Mouse (Mus musculus) intestine, embryonic 15.5 days (tissue): ENCODE data around the gene Bcl6. TPM values are rescaled to one million over a fixed set of nuclear protein-coding genes. Genes with fewer than 3 reads are reported as not detected.
A peak's percentile ranks its signal among the peaks of the same experiment; 100 is the strongest.

Experiments
- ATAC-seq: fragments of 200-750 bp; cut with Nextera tagmentation; 2 replicates; pipeline ENCODE4 v1.8.0; 2017; ENCODE audit warnings: moderate TSS enrichment, moderate library complexity
- H3K27ac ChIP-seq: fragments of 300-500 bp; sonication (generic); 2 replicates; pipeline ENCODE4 v1.5.1; 2015; ENCODE audit warnings: mild to moderate bottlenecking, inconsistent platforms
- H3K27me3 ChIP-seq: fragments of 300-500 bp; sonication (generic); replicated peaks from 2 replicates; pipeline ENCODE4 v1.6.1; 2015; ENCODE audit warnings: inconsistent platforms
- H3K36me3 ChIP-seq: fragments of 300-500 bp; sonication (generic); 2 replicates; pipeline ENCODE4 v1.6.1; 2015; ENCODE audit warnings: inconsistent platforms
- H3K4me1 ChIP-seq: fragments of 300-500 bp; sonication (generic); replicated peaks from 2 replicates; pipeline ENCODE4 v1.6.1; 2015; ENCODE audit warnings: inconsistent platforms
- H3K4me2 ChIP-seq: fragments of 300-500 bp; sonication (generic); replicated peaks from 2 replicates; pipeline ENCODE4 v1.6.1; 2015; ENCODE audit warnings: mild to moderate bottlenecking, inconsistent platforms
- H3K4me3 ChIP-seq: fragments of 300-500 bp; sonication (generic); replicated peaks from 2 replicates; pipeline ENCODE4 v1.5.1; 2015; ENCODE audit warnings: inconsistent platforms
- H3K9ac ChIP-seq: fragments of 300-500 bp; sonication (generic); 2 replicates; pipeline ENCODE4 v1.6.1; 2015; ENCODE audit warnings: inconsistent platforms
- H3K9me3 ChIP-seq: fragments of 300-500 bp; sonication (generic); 2 replicates; pipeline ENCODE4 v1.6.1; 2016; ENCODE audit warnings: inconsistent platforms
- WGBS: fragments of 180-500 bp; shearing (Covaris S2); methylation state at CpG from one replicate; pipeline ENCODE4 v1.1.7; 2015; 5-methylcytosine and 5-hydroxymethylcytosine counted together
- polyA plus RNA-seq: library from polyadenylated mRNA; unstranded; fragments of >200 nt; fragmentation: Nextera tagmentation; extraction: Ambion mirVana; gene quantifications from 2 replicates; pipeline ENCODE4 v1.2.1, GENCODE M21; 2015

The Bcl6 gene
- polyA plus RNA-seq = 0.90 and 0.91 TPM in 2 replicates

DNA sequence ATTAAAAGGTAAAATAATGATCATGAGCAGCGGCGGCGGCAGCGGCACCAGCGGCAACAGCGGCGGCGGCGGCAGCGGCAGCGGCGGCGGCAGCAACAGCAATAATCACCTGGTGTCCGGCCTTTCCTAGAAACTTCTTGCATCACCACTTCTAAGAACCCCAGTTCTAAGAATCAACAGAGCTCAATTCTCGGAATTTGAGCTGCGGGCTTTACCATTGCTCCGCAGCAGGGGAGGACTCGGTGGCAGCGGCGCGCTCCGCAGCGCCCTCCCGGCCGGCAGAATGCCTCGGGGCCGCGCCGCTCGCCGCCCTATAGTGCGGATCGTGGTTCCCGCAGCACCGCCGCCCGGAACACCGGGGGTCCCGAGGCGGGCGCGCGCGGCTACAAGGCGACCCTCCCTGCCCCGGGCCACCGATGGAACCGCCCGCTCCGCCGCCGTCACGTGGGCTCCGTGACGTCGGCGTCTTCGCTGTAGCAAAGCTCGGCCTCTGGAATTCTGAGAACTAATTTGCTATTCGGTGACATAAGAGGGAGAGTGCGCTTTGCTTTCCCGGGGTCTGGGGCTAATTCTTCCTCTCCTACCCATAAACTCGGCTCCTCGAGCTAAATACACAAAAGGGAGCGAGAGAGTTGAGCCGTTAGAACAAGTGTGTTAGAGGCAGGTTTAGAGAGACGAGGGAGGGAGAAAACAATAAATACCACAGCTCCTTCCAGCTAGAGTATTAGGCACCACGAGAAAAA is at the start of gene Bcl6, which contains the start of gene Gm37419:
Gene Bcl6 (minus strand): TSS at position 387 of the 743 bp plus-strand sequence.
Gene Gm37419 (plus strand): TSS at position 17 of the 743 bp plus-strand sequence.
- Histone ChIP-seq H3K27ac (peak within 1 kb of the TSS; percentile 94), H3K27me3 (no peaks in the 10 kb centered on the region), H3K36me3 (no peaks in the 10 kb centered on the region), H3K4me1 (peaks cover 8% of the 10 kb centered on the region), H3K4me2 (peak within 1 kb of the TSS; percentile 90), H3K4me3 (peak within 1 kb of the TSS; percentile 77), H3K9ac (peak within 1 kb of the TSS; percentile 88), H3K9me3 (no peaks in the 10 kb centered on the region)
- WGBS = under 1% methylated on average over 68 of the region's 68 CpGs
- ATAC-seq = peak; percentile 84

DNA sequence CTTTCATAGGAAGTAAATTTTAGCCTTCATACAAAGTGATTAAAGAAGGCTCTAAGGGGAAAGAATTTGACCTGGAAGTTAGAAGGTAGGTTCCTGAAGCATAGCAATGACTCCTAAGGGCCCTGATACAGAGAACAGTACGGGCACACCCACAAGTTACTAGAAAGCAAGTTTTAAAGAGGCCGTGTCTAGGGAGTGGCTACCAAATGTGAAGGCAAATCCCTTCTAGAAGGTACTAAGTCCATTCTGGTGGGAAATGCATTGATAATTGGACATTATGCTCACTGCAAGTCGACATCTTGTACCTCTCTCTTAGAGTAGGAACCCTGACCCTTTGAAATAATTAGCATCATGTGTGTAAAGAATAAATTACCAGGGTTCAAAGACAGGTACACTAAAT is 47.7 kb upstream of the Bcl6 start:
- peak; percentile 74 for ATAC-seq
- H3K36me3 ChIP-seq = no peaks in the 10 kb centered on the region

DNA sequence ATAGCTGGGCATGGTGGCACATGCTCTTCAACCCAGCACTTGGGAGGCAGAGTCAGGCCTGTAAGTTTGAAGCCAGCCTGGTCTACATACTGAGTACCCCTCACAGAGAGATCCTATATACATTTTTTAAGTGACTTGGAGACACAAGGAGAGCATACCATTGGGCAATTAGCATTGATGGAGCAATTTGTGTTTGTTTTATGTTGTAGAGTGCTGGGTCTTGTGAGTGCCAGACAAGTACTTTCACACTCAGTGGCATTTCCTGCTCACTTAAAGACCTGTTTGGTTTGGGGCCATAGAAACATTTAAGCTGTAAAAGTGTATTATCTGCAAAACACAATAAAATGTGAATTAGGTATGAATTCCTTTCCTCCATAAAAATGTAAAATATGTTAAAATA is 47.1 kb upstream of the Bcl6 start:
- no peaks in the 10 kb centered on the region for H3K4me1 ChIP-seq
- no peaks in the 10 kb centered on the region for H3K9me3 ChIP-seq
- no peak; the same call in 1 of the 2 replicates for ATAC-seq
- no peak overlapping the region for H3K4me3 ChIP-seq
- no peak overlapping the region for H3K27ac ChIP-seq
- H3K36me3 ChIP-seq = no peaks in the 10 kb centered on the region
- H3K4me2 ChIP-seq = no peak overlapping the region
- no peaks in the 10 kb centered on the region for H3K27me3 ChIP-seq
- H3K9ac ChIP-seq = no peak overlapping the region

More for the DNA sequence above, 47.7 kb upstream of the Bcl6 start:
- Histone ChIP-seq H3K27ac (no peak overlapping the region), H3K4me2 (no peak overlapping the region), H3K4me3 (no peak overlapping the region), H3K9ac (no peak overlapping the region), H3K4me1 (no peaks in the 10 kb centered on the region), H3K9me3 (no peaks in the 10 kb centered on the region), H3K27me3 (no peaks in the 10 kb centered on the region)
- WGBS = 68% methylated on average over 3 of the region's 3 CpGs

DNA sequence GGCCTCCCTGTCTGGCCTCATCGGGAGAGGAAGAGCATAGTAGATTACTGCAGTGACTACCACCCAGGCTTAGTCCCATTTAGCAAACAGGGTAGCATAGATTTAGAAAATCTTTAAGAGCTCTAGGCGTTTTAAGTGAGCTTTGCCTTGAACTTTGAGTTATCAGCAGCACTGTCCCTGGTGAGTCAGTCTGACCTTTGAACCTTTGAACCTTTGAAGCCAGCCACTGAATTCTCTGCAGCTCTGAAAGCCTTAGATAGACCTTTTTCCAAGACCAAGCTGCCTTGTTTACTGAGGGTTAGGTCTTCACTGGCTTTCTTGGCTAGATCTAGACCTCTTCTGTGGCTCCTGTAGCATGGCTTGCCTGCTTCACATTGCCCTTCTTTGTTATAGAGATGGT is 45.8 kb upstream of the Bcl6 start:
- WGBS = 38% methylated on average over 2 of the region's 2 CpGs
- Histone ChIP-seq H3K27me3 (no peaks in the 10 kb centered on the region), H3K4me3 (no peak overlapping the region), H3K36me3 (no peaks in the 10 kb centered on the region), H3K4me1 (no peaks in the 10 kb centered on the region), H3K4me2 (no peak overlapping the region), H3K27ac (no peak overlapping the region), H3K9me3 (no peaks in the 10 kb centered on the region), H3K9ac (no peak overlapping the region)
- ATAC-seq = peak; percentile 66

DNA sequence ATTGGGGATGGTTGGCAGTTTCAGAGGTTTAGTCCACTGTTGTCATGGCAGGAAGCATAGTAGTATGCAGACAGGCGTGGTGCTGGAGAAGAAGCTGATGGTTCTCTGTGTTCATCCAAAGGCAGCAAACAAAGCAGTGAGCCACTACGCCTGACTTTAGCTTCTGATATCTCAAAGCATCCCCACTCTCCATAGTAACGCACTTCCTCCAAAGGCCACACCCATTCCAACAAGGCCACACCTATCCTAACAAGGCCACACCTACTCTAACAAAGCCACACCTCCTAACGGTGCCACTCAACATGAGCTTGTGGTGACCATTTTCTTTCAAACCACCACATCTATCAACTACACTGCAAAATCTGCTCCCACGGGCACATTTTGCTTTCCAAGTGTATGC is 44.6 kb upstream of the Bcl6 start:
- no peak overlapping the region for H3K9ac ChIP-seq
- 89% methylated on average over 5 of the region's 5 CpGs for WGBS
- H3K4me2 ChIP-seq = no peak overlapping the region
- no peaks in the 10 kb centered on the region for H3K9me3 ChIP-seq
- H3K27ac ChIP-seq = no peak overlapping the region
- no peak overlapping the region for H3K4me3 ChIP-seq
- no peaks in the 10 kb centered on the region for H3K27me3 ChIP-seq
- H3K4me1 ChIP-seq = no peaks in the 10 kb centered on the region
- peak; percentile 34; the same call in 1 of the 2 replicates for ATAC-seq
- H3K36me3 ChIP-seq = no peaks in the 10 kb centered on the region

DNA sequence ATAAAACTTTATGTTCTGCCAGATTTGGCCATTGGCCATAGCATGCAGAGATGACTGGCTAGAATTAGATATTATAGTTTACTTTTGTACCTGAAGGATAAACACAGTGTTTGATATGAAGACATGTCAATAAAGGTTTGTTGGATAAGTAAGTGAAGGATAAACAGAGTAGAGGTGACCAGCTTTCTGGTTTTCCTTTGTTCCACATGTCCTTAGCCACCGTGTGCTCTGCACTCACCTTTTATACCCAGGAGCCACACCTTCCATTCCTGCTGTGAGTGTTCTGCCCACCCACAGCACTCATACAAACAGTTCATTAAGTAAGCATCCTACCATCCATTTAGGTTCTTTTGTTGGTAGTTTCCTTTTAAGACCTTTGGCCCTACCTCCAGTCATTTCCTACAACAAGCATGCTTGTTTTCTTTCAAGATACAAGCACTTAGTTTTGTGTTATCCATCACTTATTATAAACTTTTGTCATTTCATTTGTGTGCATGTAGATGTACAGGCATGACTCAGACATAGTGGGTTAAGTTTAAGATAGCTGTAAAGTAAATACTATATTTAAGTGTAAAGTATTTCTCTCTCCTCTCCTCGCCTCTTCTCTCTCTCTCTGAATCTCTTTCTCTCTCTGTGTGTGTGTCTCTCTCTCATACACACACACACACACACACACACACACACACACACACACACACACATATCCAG is 41.5 kb upstream of the Bcl6 start:
- ATAC-seq = no peak

DNA sequence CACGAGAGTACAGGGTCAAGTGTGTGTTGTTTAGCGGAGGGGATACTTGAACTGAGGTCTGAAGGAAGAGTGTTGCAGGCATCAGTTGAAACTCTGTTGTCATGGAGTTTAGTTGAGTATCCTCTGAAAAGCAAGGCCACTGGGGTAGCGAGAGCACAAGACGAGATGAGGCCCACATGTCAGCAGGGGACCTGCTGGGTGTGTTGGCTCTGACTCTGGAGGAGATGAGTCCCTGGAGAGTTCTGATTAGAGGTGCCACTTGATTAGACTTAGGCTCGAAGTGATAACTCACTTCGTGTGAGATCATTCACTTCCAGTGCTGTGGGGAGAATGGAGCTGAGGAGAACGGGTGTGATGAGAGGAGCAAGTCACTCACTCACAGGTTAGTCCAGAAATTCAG is 36.8 kb upstream of the Bcl6 start:
- H3K9ac ChIP-seq = no peak overlapping the region
- no peak for ATAC-seq
- H3K36me3 ChIP-seq = no peaks in the 10 kb centered on the region
- no peak overlapping the region for H3K4me2 ChIP-seq
- no peaks in the 10 kb centered on the region for H3K27me3 ChIP-seq
- no peak overlapping the region for H3K27ac ChIP-seq
- no peaks in the 10 kb centered on the region for H3K4me1 ChIP-seq
- H3K4me3 ChIP-seq = no peak overlapping the region
- WGBS = 59% methylated on average over 7 of the region's 7 CpGs
- H3K9me3 ChIP-seq = no peaks in the 10 kb centered on the region

More for the DNA sequence above, 41.5 kb upstream of the Bcl6 start:
- Histone ChIP-seq H3K4me1 (no peaks in the 10 kb centered on the region), H3K9ac (no peak overlapping the region), H3K27me3 (no peaks in the 10 kb centered on the region), H3K9me3 (no peaks in the 10 kb centered on the region), H3K4me3 (no peak overlapping the region), H3K27ac (no peak overlapping the region), H3K36me3 (no peaks in the 10 kb centered on the region), H3K4me2 (no peak overlapping the region)
- 55% methylated on average over 2 of the region's 2 CpGs for WGBS

DNA sequence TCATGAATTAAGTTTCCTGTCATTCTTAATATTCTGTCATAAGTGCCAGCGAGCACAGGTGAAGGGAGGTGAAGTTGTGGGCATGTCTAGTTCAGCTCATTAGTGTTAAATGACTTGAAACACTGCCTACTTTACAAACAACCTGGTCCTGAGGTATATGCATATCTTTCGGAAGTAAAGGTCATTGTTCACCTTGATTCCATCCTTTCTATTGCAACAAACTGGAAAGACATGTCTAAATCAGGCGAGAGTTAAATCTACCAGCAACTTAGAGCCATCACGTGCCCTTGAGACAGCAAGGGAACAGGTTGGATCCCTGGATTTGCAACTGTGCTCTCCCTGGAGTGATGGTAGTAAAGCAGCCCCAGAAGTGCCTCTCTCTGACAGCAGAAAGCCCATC is 34.0 kb upstream of the Bcl6 start:
- Histone ChIP-seq H3K27me3 (no peaks in the 10 kb centered on the region), H3K4me3 (no peak overlapping the region), H3K36me3 (no peaks in the 10 kb centered on the region), H3K9me3 (no peaks in the 10 kb centered on the region), H3K4me2 (no peak overlapping the region), H3K27ac (no peak overlapping the region), H3K9ac (no peak overlapping the region), H3K4me1 (no peaks in the 10 kb centered on the region)
- ATAC-seq = no peak
- WGBS = 79% methylated on average over 4 of the region's 4 CpGs

DNA sequence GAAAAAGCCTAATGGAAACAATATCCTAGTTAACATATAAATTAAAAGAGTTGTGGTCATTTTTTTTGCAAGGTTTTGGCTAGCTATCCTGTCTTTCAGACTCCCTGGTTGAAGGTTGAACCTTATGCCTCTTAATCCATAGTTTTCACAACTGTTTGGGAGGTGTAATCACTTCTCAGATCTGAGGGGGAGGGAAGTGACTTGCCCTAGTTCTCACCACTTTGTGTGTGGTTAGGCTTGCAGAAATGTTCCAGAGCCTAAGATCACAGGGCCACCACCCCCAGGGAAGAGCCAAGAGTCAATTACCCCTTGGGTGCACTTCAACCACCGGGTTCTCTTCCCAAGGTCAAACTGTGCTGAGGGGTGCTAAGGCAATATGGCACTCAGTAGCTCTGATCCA is 33.1 kb upstream of the Bcl6 start:
- no peak overlapping the region for H3K9ac ChIP-seq
- no peaks in the 10 kb centered on the region for H3K36me3 ChIP-seq
- H3K4me3 ChIP-seq = no peak overlapping the region
- no peak for ATAC-seq
- 39% methylated on average over 1 of the region's 1 CpGs for WGBS
- no peaks in the 10 kb centered on the region for H3K4me1 ChIP-seq
- no peak overlapping the region for H3K27ac ChIP-seq
- no peaks in the 10 kb centered on the region for H3K27me3 ChIP-seq
- H3K4me2 ChIP-seq = no peak overlapping the region
- H3K9me3 ChIP-seq = no peaks in the 10 kb centered on the region

DNA sequence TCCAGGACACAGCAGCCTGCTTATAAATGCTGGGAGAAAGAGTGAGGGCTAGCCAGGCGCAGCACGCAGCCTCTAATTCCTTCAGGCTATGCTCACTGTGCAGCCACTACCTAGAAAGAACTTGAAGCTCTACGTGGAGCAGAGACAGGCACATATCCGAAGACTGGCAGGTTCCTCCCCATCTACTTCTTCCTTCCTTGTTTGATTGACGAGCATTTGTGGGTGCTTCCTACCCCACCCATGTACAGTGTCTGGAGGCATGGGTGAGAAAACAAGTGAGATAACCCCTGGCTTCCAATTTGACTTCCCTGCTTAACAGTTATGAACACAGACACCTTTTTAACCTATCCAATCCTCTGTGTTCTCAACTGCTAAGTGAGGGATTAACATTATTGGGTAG is 28.1 kb upstream of the Bcl6 start:
- no peak for ATAC-seq
- no peaks in the 10 kb centered on the region for H3K27me3 ChIP-seq
- no peaks in the 10 kb centered on the region for H3K4me1 ChIP-seq
- no peaks in the 10 kb centered on the region for H3K36me3 ChIP-seq
- whole genome bisulfite sequencing = 70% methylated on average over 5 of the region's 5 CpGs
- H3K27ac ChIP-seq = no peak overlapping the region
- no peak overlapping the region for H3K4me3 ChIP-seq
- no peak overlapping the region for H3K9ac ChIP-seq
- no peaks in the 10 kb centered on the region for H3K9me3 ChIP-seq
- H3K4me2 ChIP-seq = no peak overlapping the region

DNA sequence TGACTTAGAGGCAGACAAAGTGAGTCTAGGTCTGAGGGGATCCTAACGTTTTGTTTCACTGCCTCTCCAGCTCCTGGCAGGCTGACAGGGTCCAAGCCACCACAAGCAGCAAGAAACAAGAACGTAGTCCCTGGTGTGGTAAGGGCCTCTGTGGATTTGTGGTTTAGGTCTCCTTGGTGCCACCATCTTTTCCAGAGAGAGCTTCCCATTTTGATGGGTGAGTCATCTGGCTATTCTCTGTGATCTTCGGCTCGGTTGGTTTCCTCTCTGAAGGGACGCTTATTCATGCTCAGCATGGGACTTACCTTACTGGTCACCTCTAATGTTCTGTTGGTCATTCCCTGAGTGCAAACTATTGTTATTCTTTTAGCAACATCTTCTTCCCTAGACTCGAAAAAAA is 27.6 kb upstream of the Bcl6 start:
- ATAC-seq = no peak
- Histone ChIP-seq H3K4me2 (no peak overlapping the region), H3K36me3 (no peaks in the 10 kb centered on the region), H3K9me3 (no peaks in the 10 kb centered on the region), H3K4me3 (no peak overlapping the region), H3K4me1 (no peaks in the 10 kb centered on the region), H3K27me3 (no peaks in the 10 kb centered on the region), H3K27ac (no peak overlapping the region), H3K9ac (no peak overlapping the region)
- WGBS = 63% methylated on average over 6 of the region's 6 CpGs

DNA sequence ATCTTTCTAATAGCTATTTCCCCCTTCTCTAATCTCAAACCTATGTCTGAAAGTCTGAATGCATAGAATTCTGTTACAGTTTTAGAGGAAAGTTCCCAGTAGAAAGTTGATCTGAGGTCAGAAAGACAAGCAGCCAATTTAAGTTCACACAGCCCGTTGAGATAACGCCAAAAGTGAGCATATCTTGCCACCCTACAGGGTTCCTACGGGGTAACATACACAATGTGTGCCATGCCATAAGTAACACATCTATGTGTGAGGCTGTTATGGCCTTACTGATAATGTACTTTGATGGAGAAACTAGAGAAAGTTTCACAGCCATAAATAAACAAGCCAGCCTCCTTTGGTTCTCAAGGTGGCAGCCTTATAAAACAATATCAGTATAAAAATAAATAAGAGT is 25.7 kb upstream of the Bcl6 start:
- Histone ChIP-seq H3K9me3 (no peaks in the 10 kb centered on the region), H3K27ac (no peak overlapping the region), H3K27me3 (no peaks in the 10 kb centered on the region), H3K4me1 (no peaks in the 10 kb centered on the region), H3K4me2 (no peak overlapping the region), H3K9ac (no peak overlapping the region), H3K4me3 (no peak overlapping the region), H3K36me3 (no peaks in the 10 kb centered on the region)
- ATAC-seq = no peak
- WGBS = 81% methylated on average over 3 of the region's 3 CpGs

DNA sequence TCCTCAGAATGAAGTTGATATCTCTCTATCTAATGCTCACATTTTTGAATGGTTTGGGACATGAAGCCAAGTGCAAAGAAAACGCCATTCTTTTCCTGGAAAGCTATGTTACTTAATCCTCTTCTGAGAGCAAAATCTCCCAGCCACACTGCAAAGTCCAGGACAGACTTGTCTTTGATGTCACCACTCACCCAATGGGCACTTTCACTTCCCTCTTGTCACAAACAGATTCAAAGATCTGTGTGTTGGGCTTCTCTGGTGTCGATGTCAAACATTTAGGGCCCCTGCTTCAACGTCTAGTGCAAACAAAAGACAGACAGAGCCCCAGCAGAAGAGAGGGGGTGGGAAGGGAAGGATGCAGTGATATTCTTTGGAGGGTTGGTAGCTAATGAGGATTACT is 23.4 kb upstream of the Bcl6 start:
- no peak overlapping the region for H3K9ac ChIP-seq
- H3K9me3 ChIP-seq = no peaks in the 10 kb centered on the region
- no peak for ATAC-seq
- no peak overlapping the region for H3K4me3 ChIP-seq
- H3K4me2 ChIP-seq = no peak overlapping the region
- H3K36me3 ChIP-seq = no peaks in the 10 kb centered on the region
- H3K4me1 ChIP-seq = no peaks in the 10 kb centered on the region
- 25% methylated on average over 3 of the region's 3 CpGs for WGBS
- no peak overlapping the region for H3K27ac ChIP-seq
- no peaks in the 10 kb centered on the region for H3K27me3 ChIP-seq
